Mouse (Mus musculus): ENCODE data around the gene Hs2st1. TPM values are rescaled to one million over a fixed set of nuclear protein-coding genes. Genes with fewer than 3 reads are reported as not detected.

The Hs2st1 gene
- total and polyA plus RNA-seq, 2 experiments from 2014 or later = 11.1 to 38.8 TPM

GRCm38 (mm10) chr3:144603558-144603957 lies 33.6 kb upstream of the Hs2st1 start:
- TF ChIP-seq CTCF (IDR thresholded peaks at IDR 0.05; ENCODE audit: low read depth) = no peak
- DNase-seq (ENCODE audit: low spot score) (no peak), ATAC-seq (no peak)
- 88% methylated on average over 3 of the region's 3 CpGs for WGBS
- Histone ChIP-seq H3K27ac (no peak overlapping the region), H3K27me3 (ENCODE audit: insufficient read depth, low read length) (no peaks in the 10 kb centered on the region), H3K36me3 (ENCODE audit: insufficient read depth, low read length) (no peaks in the 10 kb centered on the region), H3K4me1 (ENCODE audit: insufficient read depth, low read length) (no peaks in the 10 kb centered on the region), H3K4me3 (ENCODE audit: low read length) (no peak overlapping the region), H3K9me3 (ENCODE audit: low read length) (no peaks in the 10 kb centered on the region), H3K9ac (replicated peaks; ENCODE audit: low read length) (no peak overlapping the region), H3K4me2 (ENCODE audit: low read depth, low read length) (no peak overlapping the region)

- Histone ChIP-seq H3K4me1 (ENCODE audit: insufficient read depth, low read length) (no peaks in the 10 kb centered on the region), H3K4me2 (ENCODE audit: low read depth, low read length) (no peak overlapping the region), H3K27ac (no peak overlapping the region), H3K4me3 (ENCODE audit: low read length) (no peak overlapping the region), H3K9me3 (ENCODE audit: low read length) (no peaks in the 10 kb centered on the region), H3K27me3 (ENCODE audit: insufficient read depth, low read length) (no peaks in the 10 kb centered on the region), H3K36me3 (ENCODE audit: insufficient read depth, low read length) (no peaks in the 10 kb centered on the region), H3K9ac (replicated peaks; ENCODE audit: low read length) (no peak overlapping the region)
- no peak for TF ChIP-seq CTCF (IDR thresholded peaks at IDR 0.05; ENCODE audit: low read depth)
- DNase-seq (ENCODE audit: low spot score) (no peak), ATAC-seq (no peak)
- WGBS = 75% methylated on average over 7 of the region's 7 CpGs
Measured at GRCm38 (mm10) chr3:144602819-144603218, 32.8 kb upstream of the Hs2st1 start.

GRCm38 (mm10) chr3:144602413-144602812 lies 32.4 kb upstream of the Hs2st1 start:
- H3K9ac ChIP-seq (replicated peaks; ENCODE audit: low read length) = no peak overlapping the region
- TF ChIP-seq CTCF (IDR thresholded peaks at IDR 0.05; ENCODE audit: low read depth) = no peak
- ATAC-seq (no peak), DNase-seq (ENCODE audit: low spot score) (no peak)
- 82% methylated on average over 4 of the region's 4 CpGs for WGBS
- H3K27ac ChIP-seq = no peak overlapping the region
- H3K36me3 ChIP-seq (ENCODE audit: insufficient read depth, low read length) = no peaks in the 10 kb centered on the region
- H3K4me2 ChIP-seq (ENCODE audit: low read depth, low read length) = no peak overlapping the region
- no peaks in the 10 kb centered on the region for H3K27me3 ChIP-seq (ENCODE audit: insufficient read depth, low read length)
- H3K4me3 ChIP-seq (ENCODE audit: low read length) = no peak overlapping the region
- no peaks in the 10 kb centered on the region for H3K9me3 ChIP-seq (ENCODE audit: low read length)
- no peaks in the 10 kb centered on the region for H3K4me1 ChIP-seq (ENCODE audit: insufficient read depth, low read length)

- H3K4me1 ChIP-seq (ENCODE audit: insufficient read depth, low read length) = no peaks in the 10 kb centered on the region
- H3K36me3 ChIP-seq (ENCODE audit: insufficient read depth, low read length) = peaks cover 5% of the 10 kb centered on the region; the same call in 1 of the 2 replicates
- no peak overlapping the region for H3K4me2 ChIP-seq (ENCODE audit: low read depth, low read length)
- H3K9me3 ChIP-seq (ENCODE audit: low read length) = no peaks in the 10 kb centered on the region
- no peaks in the 10 kb centered on the region for H3K27me3 ChIP-seq (ENCODE audit: insufficient read depth, low read length)
- DNase-seq (ENCODE audit: low spot score) (no peak), ATAC-seq (0 out of 2 replicates have a peak, but pooled peaks have one; percentile 32)
- no peak overlapping the region for H3K27ac ChIP-seq
- H3K9ac ChIP-seq (replicated peaks; ENCODE audit: low read length) = no peak overlapping the region
- WGBS = 57% methylated on average over 12 of the region's 12 CpGs
- no peak overlapping the region for H3K4me3 ChIP-seq (ENCODE audit: low read length)
- no peak for TF ChIP-seq CTCF (IDR thresholded peaks at IDR 0.05; ENCODE audit: low read depth)
Measured at GRCm38 (mm10) chr3:144597790-144598467, 27.9 kb upstream of the Hs2st1 start.

GRCm38 (mm10) chr3:144597121-144597520 lies 27.1 kb upstream of the Hs2st1 start:
- DNase-seq (ENCODE audit: low spot score) = no peak
- TF ChIP-seq CTCF (IDR thresholded peaks at IDR 0.05; ENCODE audit: low read depth) = no peak
- no peak overlapping the region for H3K27ac ChIP-seq
- no peak overlapping the region for H3K4me3 ChIP-seq (ENCODE audit: low read length)
- no peaks in the 10 kb centered on the region for H3K9me3 ChIP-seq (ENCODE audit: low read length)
- H3K4me2 ChIP-seq (ENCODE audit: low read depth, low read length) = no peak overlapping the region
- WGBS = 51% methylated on average over 4 of the region's 4 CpGs
- no peak; the same call in 1 of the 2 replicates for ATAC-seq
- no peaks in the 10 kb centered on the region for H3K27me3 ChIP-seq (ENCODE audit: insufficient read depth, low read length)
- H3K4me1 ChIP-seq (ENCODE audit: insufficient read depth, low read length) = no peaks in the 10 kb centered on the region
- peaks cover 5% of the 10 kb centered on the region; the same call in 1 of the 2 replicates for H3K36me3 ChIP-seq (ENCODE audit: insufficient read depth, low read length)
- H3K9ac ChIP-seq (replicated peaks; ENCODE audit: low read length) = no peak overlapping the region

GRCm38 (mm10) chr3:144592992-144593785 lies 23.2 kb upstream of the Hs2st1 start:
- Histone ChIP-seq H3K4me1 (ENCODE audit: insufficient read depth, low read length) (no peaks in the 10 kb centered on the region), H3K9ac (replicated peaks; ENCODE audit: low read length) (no peak overlapping the region), H3K9me3 (ENCODE audit: low read length) (no peaks in the 10 kb centered on the region), H3K27ac (no peak overlapping the region), H3K36me3 (ENCODE audit: insufficient read depth, low read length) (peaks cover 11% of the 10 kb centered on the region; the same call in 1 of the 2 replicates), H3K27me3 (ENCODE audit: insufficient read depth, low read length) (no peaks in the 10 kb centered on the region), H3K4me2 (ENCODE audit: low read depth, low read length) (no peak overlapping the region), H3K4me3 (ENCODE audit: low read length) (no peak overlapping the region)
- no peak for ATAC-seq
- DNase-seq (ENCODE audit: low spot score) = no peak
- TF ChIP-seq CTCF (IDR thresholded peaks at IDR 0.05; ENCODE audit: low read depth) = no peak
- 71% methylated on average over 9 of the region's 9 CpGs for WGBS

Data from hindbrain, postnatal 0 days (tissue).